Mouse (Mus musculus): ENCODE measurements at regions not wholly inside any gene's neighbourhood (a gene's known extent, or its start where the extent isn't known, plus 50 kb on each side); places are given as distances from the start of the nearest gene placed in this dataset.

- Histone ChIP-seq H3K27me3 (replicated peaks) (no peaks in the 10 kb centered on the region), H3K9ac (no peak overlapping the region), H3K9me3 (no peaks in the 10 kb centered on the region), H3K4me3 (no peak overlapping the region), H3K27ac (no peak overlapping the region), H3K36me3 (no peaks in the 10 kb centered on the region), H3K4me2 (replicated peaks) (no peak overlapping the region), H3K4me1 (0 out of 2 replicates have a peak, but pooled peaks cover 6% of the 10 kb centered on the region)
- ATAC-seq (ENCODE audit: low FRiP score, low read depth) = no peak
- 54% methylated on average over 8 of the region's 8 CpGs for WGBS
Observed at GRCm38 (mm10) chr4:100616161-100616915, 137.7 kb downstream of the Ube2u start.

- no peaks in the 10 kb centered on the region for H3K27me3 ChIP-seq (replicated peaks)
- ATAC-seq (ENCODE audit: low FRiP score, low read depth) = no peak
- H3K4me3 ChIP-seq = no peak overlapping the region
- H3K9me3 ChIP-seq = no peaks in the 10 kb centered on the region
- no peak overlapping the region for H3K27ac ChIP-seq
- WGBS = 61% methylated on average over 11 of the region's 11 CpGs
- no peak overlapping the region for H3K4me2 ChIP-seq (replicated peaks)
- H3K36me3 ChIP-seq = no peaks in the 10 kb centered on the region
- H3K4me1 ChIP-seq = 0 out of 2 replicates have a peak, but pooled peaks cover 6% of the 10 kb centered on the region
- H3K9ac ChIP-seq = no peak overlapping the region
Observed at GRCm38 (mm10) chr4:100616916-100617488, 138.4 kb downstream of the Ube2u start.

- WGBS = 97% methylated on average over 3 of the region's 5 CpGs
Observed at GRCm38 (mm10) chr4:100624656-100625055, 146.0 kb downstream of the Ube2u start.

GRCm38 (mm10) chr4:100626551-100626950, 147.9 kb downstream of the Ube2u start:
- no peaks in the 10 kb centered on the region for H3K36me3 ChIP-seq
- H3K27me3 ChIP-seq (replicated peaks) = no peaks in the 10 kb centered on the region
- no peak for ATAC-seq (ENCODE audit: low FRiP score, low read depth)
- H3K9me3 ChIP-seq = 0 out of 2 replicates have a peak, but pooled peaks cover under 1% of the 10 kb centered on the region
- WGBS = 84% methylated on average over 4 of the region's 4 CpGs
- H3K27ac ChIP-seq = no peak overlapping the region
- no peaks in the 10 kb centered on the region for H3K4me1 ChIP-seq
- H3K4me2 ChIP-seq (replicated peaks) = no peak overlapping the region
- H3K9ac ChIP-seq = no peak overlapping the region
- H3K4me3 ChIP-seq = no peak overlapping the region

More at GRCm38 (mm10) chr4:100624656-100625055, 146.0 kb downstream of the Ube2u start:
- Histone ChIP-seq H3K4me1 (no peaks in the 10 kb centered on the region), H3K9me3 (no peaks in the 10 kb centered on the region), H3K36me3 (no peaks in the 10 kb centered on the region), H3K9ac (no peak overlapping the region), H3K4me2 (replicated peaks) (no peak overlapping the region), H3K27me3 (replicated peaks) (no peaks in the 10 kb centered on the region), H3K4me3 (no peak overlapping the region), H3K27ac (no peak overlapping the region)
- no peak for ATAC-seq (ENCODE audit: low FRiP score, low read depth)

- Histone ChIP-seq H3K4me1 (no peaks in the 10 kb centered on the region), H3K9ac (no peak overlapping the region), H3K9me3 (0 out of 2 replicates have a peak, but pooled peaks cover 3% of the 10 kb centered on the region), H3K4me3 (no peak overlapping the region), H3K36me3 (no peaks in the 10 kb centered on the region), H3K27ac (no peak overlapping the region), H3K27me3 (replicated peaks) (no peaks in the 10 kb centered on the region), H3K4me2 (replicated peaks) (no peak overlapping the region)
- no peak for ATAC-seq (ENCODE audit: low FRiP score, low read depth)
- 67% methylated on average over 2 of the region's 2 CpGs for WGBS
Observed at GRCm38 (mm10) chr4:100634388-100634787, 142.1 kb upstream of the Cachd1 start.

GRCm38 (mm10) chr4:100637597-100637996, 138.9 kb upstream of the Cachd1 start:
- Histone ChIP-seq H3K9ac (no peak overlapping the region), H3K27ac (no peak overlapping the region), H3K27me3 (replicated peaks) (no peaks in the 10 kb centered on the region), H3K4me3 (no peak overlapping the region), H3K4me2 (replicated peaks) (no peak overlapping the region), H3K9me3 (no peaks in the 10 kb centered on the region), H3K4me1 (no peaks in the 10 kb centered on the region), H3K36me3 (no peaks in the 10 kb centered on the region)
- WGBS = 86% methylated on average over 2 of the region's 2 CpGs
- no peak for ATAC-seq (ENCODE audit: low FRiP score, low read depth)

- no peaks in the 10 kb centered on the region for H3K27me3 ChIP-seq (replicated peaks)
- WGBS = 83% methylated on average over 1 of the region's 1 CpGs
- H3K4me3 ChIP-seq = no peak overlapping the region
- no peak for ATAC-seq (ENCODE audit: low FRiP score, low read depth)
- no peak overlapping the region for H3K4me2 ChIP-seq (replicated peaks)
- no peaks in the 10 kb centered on the region for H3K36me3 ChIP-seq
- no peak overlapping the region for H3K9ac ChIP-seq
- H3K4me1 ChIP-seq = peaks cover 8% of the 10 kb centered on the region; the same call in 1 of the 2 replicates
- H3K9me3 ChIP-seq = no peaks in the 10 kb centered on the region
- no peak overlapping the region for H3K27ac ChIP-seq
Observed at GRCm38 (mm10) chr4:100661154-100661553, 115.3 kb upstream of the Cachd1 start.

- no peak overlapping the region for H3K4me3 ChIP-seq
- peaks cover 8% of the 10 kb centered on the region; the same call in 1 of the 2 replicates for H3K4me1 ChIP-seq
- 32% methylated on average over 5 of the region's 5 CpGs for WGBS
- peak; percentile 90 for ATAC-seq (ENCODE audit: low FRiP score, low read depth)
- H3K4me2 ChIP-seq (replicated peaks) = no peak overlapping the region
- H3K9ac ChIP-seq = no peak overlapping the region
- no peaks in the 10 kb centered on the region for H3K9me3 ChIP-seq
- no peaks in the 10 kb centered on the region for H3K27me3 ChIP-seq (replicated peaks)
- H3K27ac ChIP-seq = no peak overlapping the region
- no peaks in the 10 kb centered on the region for H3K36me3 ChIP-seq
Observed at GRCm38 (mm10) chr4:100664619-100665264, 111.7 kb upstream of the Cachd1 start.

GRCm38 (mm10) chr4:100670553-100670952, 105.9 kb upstream of the Cachd1 start:
- no peak overlapping the region for H3K9ac ChIP-seq
- H3K27ac ChIP-seq = no peak overlapping the region
- H3K4me1 ChIP-seq = peaks cover 5% of the 10 kb centered on the region; the same call in 1 of the 2 replicates
- H3K4me2 ChIP-seq (replicated peaks) = no peak overlapping the region
- 71% methylated on average over 5 of the region's 5 CpGs for WGBS
- no peaks in the 10 kb centered on the region for H3K27me3 ChIP-seq (replicated peaks)
- H3K36me3 ChIP-seq = no peaks in the 10 kb centered on the region
- no peaks in the 10 kb centered on the region for H3K9me3 ChIP-seq
- ATAC-seq (ENCODE audit: low FRiP score, low read depth) = no peak
- H3K4me3 ChIP-seq = no peak overlapping the region

- no peak overlapping the region for H3K4me3 ChIP-seq
- no peaks in the 10 kb centered on the region for H3K36me3 ChIP-seq
- no peaks in the 10 kb centered on the region for H3K27me3 ChIP-seq (replicated peaks)
- no peak overlapping the region for H3K27ac ChIP-seq
- peaks cover 5% of the 10 kb centered on the region; the same call in 1 of the 2 replicates for H3K4me1 ChIP-seq
- H3K4me2 ChIP-seq (replicated peaks) = no peak overlapping the region
- no peaks in the 10 kb centered on the region for H3K9me3 ChIP-seq
- WGBS = 52% methylated on average over 4 of the region's 4 CpGs
- H3K9ac ChIP-seq = no peak overlapping the region
- no peak for ATAC-seq (ENCODE audit: low FRiP score, low read depth)
Observed at GRCm38 (mm10) chr4:100674916-100675315, 101.6 kb upstream of the Cachd1 start.

GRCm38 (mm10) chr4:100683757-100684156, 92.7 kb upstream of the Cachd1 start:
- no peak for ATAC-seq (ENCODE audit: low FRiP score, low read depth)

GRCm38 (mm10) chr4:100700002-100700401, 76.5 kb upstream of the Cachd1 start:
- H3K36me3 ChIP-seq = no peaks in the 10 kb centered on the region
- ATAC-seq (ENCODE audit: low FRiP score, low read depth) = no peak
- H3K4me2 ChIP-seq (replicated peaks) = no peak overlapping the region
- no peaks in the 10 kb centered on the region for H3K27me3 ChIP-seq (replicated peaks)
- H3K4me3 ChIP-seq = no peak overlapping the region
- H3K4me1 ChIP-seq = no peaks in the 10 kb centered on the region
- WGBS = 84% methylated on average over 5 of the region's 5 CpGs
- no peak overlapping the region for H3K27ac ChIP-seq
- no peak overlapping the region for H3K9ac ChIP-seq
- no peaks in the 10 kb centered on the region for H3K9me3 ChIP-seq

More at GRCm38 (mm10) chr4:100683757-100684156, 92.7 kb upstream of the Cachd1 start:
- H3K9me3 ChIP-seq = no peaks in the 10 kb centered on the region
- no peaks in the 10 kb centered on the region for H3K36me3 ChIP-seq
- no peak overlapping the region for H3K4me2 ChIP-seq (replicated peaks)
- H3K27ac ChIP-seq = no peak overlapping the region
- H3K27me3 ChIP-seq (replicated peaks) = no peaks in the 10 kb centered on the region
- peaks cover 3% of the 10 kb centered on the region; the same call in 1 of the 2 replicates for H3K4me1 ChIP-seq
- no peak overlapping the region for H3K9ac ChIP-seq
- H3K4me3 ChIP-seq = no peak overlapping the region
- 42% methylated on average over 7 of the region's 7 CpGs for WGBS
